In genomic region chr13:112985605-112986450, GRCm38 (mm10) we compare ENCODE assay signal across 9 mouse cellular contexts. TPM values are rescaled to one million over a fixed set of nuclear protein-coding genes. Genes with fewer than 3 reads are reported as not detected.
DNase-seq lines count a peak whose midpoint lies in the region; ATAC-seq and TF ChIP-seq lines count a peak whose summit lies in the region.
"Had no signal": no experiment of that assay in that cellular context is flagged by ENCODE, and none has a peak within 500 bp of the region (broad histone marks: within the 10 kb centered on the region; RNA-seq: fewer than 3 reads in every experiment).

No protein-coding gene starts in this region.

- H3K9ac ChIP-seq in kidney, embryonic 16.5 days (replicated peaks; ENCODE audit: low read length): no peak overlapping the region
- no peak overlapping the region for H3K9ac ChIP-seq in forebrain, embryonic 16.5 days (replicated peaks; ENCODE audit: low read depth, low read length)
- H3K9ac ChIP-seq in midbrain, embryonic 15.5 days: no peak overlapping the region

- no peak for TF ChIP-seq CTCF in kidney, adult 2 months (conservative IDR thresholded peaks at IDR 0.05; ENCODE audit: insufficient read depth, insufficient read length, low read depth, low read length)
- no peak for TF ChIP-seq CTCF in brain, embryonic 14.5 days (IDR thresholded peaks at IDR 0.05; ENCODE audit: borderline replicate concordance, extremely low read depth, insufficient read depth, insufficient read length)

- 0 out of 2 replicates have a peak overlapping the region, but pooled peaks have one; percentile 99 for H3K4me2 ChIP-seq in kidney, embryonic 16.5 days (replicated peaks; ENCODE audit: low read depth, low read length)
- peak overlapping the region; percentile 95; the same call in 1 of the 2 replicates for H3K4me2 ChIP-seq in forebrain, embryonic 16.5 days (ENCODE audit: low read length)
- peak overlapping the region; percentile 95 for H3K4me2 ChIP-seq in midbrain, embryonic 15.5 days

- no peak for TF ChIP-seq POLR2A in kidney, adult 2 months (IDR thresholded peaks at IDR 0.05; ENCODE audit: low read depth, low read length)
- TF ChIP-seq POLR2A in brain, embryonic 14.5 days (IDR thresholded peaks at IDR 0.05; ENCODE audit: borderline replicate concordance, extremely low read depth, insufficient read depth, insufficient read length, poor library complexity, severe bottlenecking): no peak

- no peaks in the 10 kb centered on the region for H3K9me3 ChIP-seq in kidney, embryonic 16.5 days (ENCODE audit: low read length)
- H3K9me3 ChIP-seq in forebrain, embryonic 16.5 days (ENCODE audit: control insufficient read depth, low read length): no peaks in the 10 kb centered on the region
- no peaks in the 10 kb centered on the region for H3K9me3 ChIP-seq in midbrain, embryonic 15.5 days

- H3K36me3 ChIP-seq in kidney, embryonic 16.5 days (ENCODE audit: insufficient read depth, low read length): no peaks in the 10 kb centered on the region
- no peaks in the 10 kb centered on the region for H3K36me3 ChIP-seq in kidney, adult 2 months (ENCODE audit: control insufficient read depth, insufficient read depth, low read length)
- no peaks in the 10 kb centered on the region for H3K36me3 ChIP-seq in forebrain, embryonic 16.5 days (ENCODE audit: control insufficient read depth, insufficient read depth)
- no peaks in the 10 kb centered on the region for H3K36me3 ChIP-seq in midbrain, embryonic 15.5 days (replicated peaks)

- no peak for ATAC-seq in kidney, embryonic 16.5 days (ENCODE audit: low FRiP score, low TSS enrichment)
- no peak for ATAC-seq in forebrain, embryonic 16.5 days
- no peak for ATAC-seq in midbrain, embryonic 15.5 days (replicated peaks)

- 14% methylated on average over 16 of the region's 18 CpGs for WGBS in kidney, embryonic 16.5 days
- 44% methylated on average over 18 of the region's 18 CpGs for WGBS in kidney, adult 2 months
- WGBS in forebrain, embryonic 16.5 days: 5% methylated on average over 18 of the region's 18 CpGs
- WGBS in midbrain, embryonic 15.5 days: 3% methylated on average over 17 of the region's 18 CpGs

- DNase-seq in kidney, adult 2 months: no peak
- peak; percentile 74 for DNase-seq in brain, embryonic 14.5 days (ENCODE audit: low read depth)
- no peak for DNase-seq in frontal cortex, postnatal 36 days (ENCODE audit: low spot score in 2 of 2)
- no peak for DNase-seq in layer of hippocampus, postnatal 25 days (ENCODE audit: extremely low spot score in 1 of 2, low spot score in 1 of 2)
- no peak for DNase-seq in cerebellum, adult 11 months

- H3K27me3 ChIP-seq in kidney, embryonic 16.5 days (ENCODE audit: insufficient read depth, low read length): peaks cover 55% of the 10 kb centered on the region
- H3K27me3 ChIP-seq in kidney, adult 2 months (replicated peaks; ENCODE audit: control insufficient read depth, insufficient read depth, low read length): no peaks in the 10 kb centered on the region
- peaks cover 44% of the 10 kb centered on the region for H3K27me3 ChIP-seq in forebrain, embryonic 16.5 days (replicated peaks; ENCODE audit: control insufficient read depth, insufficient read depth, low read length)
- peaks cover 46% of the 10 kb centered on the region for H3K27me3 ChIP-seq in midbrain, embryonic 15.5 days (replicated peaks)

- no peak overlapping the region for H3K27ac ChIP-seq in kidney, embryonic 16.5 days (ENCODE audit: low read length)
- no peak overlapping the region for H3K27ac ChIP-seq in kidney, adult 2 months (ENCODE audit: insufficient read depth, low read depth, low read length)
- H3K27ac ChIP-seq in forebrain, embryonic 16.5 days (ENCODE audit: low read length): no peak overlapping the region
- H3K27ac ChIP-seq in midbrain, embryonic 15.5 days: no peak overlapping the region

- H3K4me1 ChIP-seq in kidney, embryonic 16.5 days (ENCODE audit: insufficient read depth, low read length): peaks cover 34% of the 10 kb centered on the region
- H3K4me1 ChIP-seq in kidney, adult 2 months (ENCODE audit: control insufficient read depth, insufficient read depth, low read length): 0 out of 2 replicates have a peak, but pooled peaks cover 3% of the 10 kb centered on the region
- peaks cover 38% of the 10 kb centered on the region for H3K4me1 ChIP-seq in forebrain, embryonic 16.5 days (replicated peaks; ENCODE audit: control insufficient read depth, insufficient read depth, low read length)
- peaks cover 41% of the 10 kb centered on the region for H3K4me1 ChIP-seq in midbrain, embryonic 15.5 days

- H3K4me3 ChIP-seq in kidney, embryonic 16.5 days (ENCODE audit: low read length): no peak overlapping the region
- no peak overlapping the region for H3K4me3 ChIP-seq in kidney, adult 2 months (ENCODE audit: insufficient read depth, low read depth, low read length)
- H3K4me3 ChIP-seq in forebrain, embryonic 16.5 days (replicated peaks; ENCODE audit: low read length): no peak overlapping the region
- peak overlapping the region; percentile 51; the same call in 1 of the 2 replicates for H3K4me3 ChIP-seq in midbrain, embryonic 15.5 days

RNA-seq across cellular contexts. Expression of gene Ccno, which starts 1.8 kb away (rescaled TPM):
- 0.51 and 0.57 TPM in 2 replicates for polyA plus RNA-seq in kidney, embryonic 16.5 days (2015; fragmentation: Nextera tagmentation; extraction: Ambion mirVana)
- polyA plus RNA-seq in kidney, adult 2 months (2012; rRNA removed): 0.47 and 1.1 TPM in 2 replicates
- 3.0 and 3.8 TPM in 2 replicates for polyA plus RNA-seq in brain, embryonic 14.5 days (2012; rRNA removed)
- 0.51 and 1.4 TPM in 2 replicates for polyA plus RNA-seq in forebrain, embryonic 16.5 days (2015; fragmentation: Nextera tagmentation; extraction: Ambion mirVana)
- polyA plus RNA-seq in midbrain, embryonic 15.5 days (2015; fragmentation: Nextera tagmentation; extraction: Ambion mirVana): 1.6 and 2.3 TPM in 2 replicates
- total RNA-seq in layer of hippocampus, postnatal 25 days (2021): 1 to 10 TPM; 4.8 to 5.1 TPM

RNA-seq across cellular contexts. Expression of gene Mcidas, which starts 7.8 kb away (rescaled TPM):
- polyA plus RNA-seq in kidney, embryonic 16.5 days (2015; fragmentation: Nextera tagmentation; extraction: Ambion mirVana): 0.34 TPM in 1 of 2 replicates, not detected in the other
- polyA plus RNA-seq in kidney, adult 2 months (2012; rRNA removed): not detected in 2 replicates
- polyA plus RNA-seq in brain, embryonic 14.5 days (2012; rRNA removed): 0.85 and 1.1 TPM in 2 replicates
- polyA plus RNA-seq in forebrain, embryonic 16.5 days (2015; fragmentation: Nextera tagmentation; extraction: Ambion mirVana): 0.20 and 0.66 TPM in 2 replicates
- polyA plus RNA-seq in midbrain, embryonic 15.5 days (2015; fragmentation: Nextera tagmentation; extraction: Ambion mirVana): 0.75 and 0.83 TPM in 2 replicates
- under 1 TPM; 0.37 to 0.75 TPM for total RNA-seq in layer of hippocampus, postnatal 25 days (2021)
- polyA plus RNA-seq: heart, postnatal 0 days had no signal

RNA-seq across cellular contexts. Expression of gene Cdc20b, which starts 49.1 kb away (rescaled TPM):
- not detected in 2 replicates for polyA plus RNA-seq in kidney, embryonic 16.5 days (2015; fragmentation: Nextera tagmentation; extraction: Ambion mirVana)
- 0.05 TPM in 1 of 2 replicates, not detected in the other for polyA plus RNA-seq in kidney, adult 2 months (2012; rRNA removed)
- 0.86 and 1.1 TPM in 2 replicates for polyA plus RNA-seq in brain, embryonic 14.5 days (2012; rRNA removed)
- polyA plus RNA-seq in forebrain, embryonic 16.5 days (2015; fragmentation: Nextera tagmentation; extraction: Ambion mirVana): 0.33 TPM in 1 of 2 replicates, not detected in the other
- polyA plus RNA-seq in midbrain, embryonic 15.5 days (2015; fragmentation: Nextera tagmentation; extraction: Ambion mirVana): 0.45 and 0.57 TPM in 2 replicates
- total RNA-seq in layer of hippocampus, postnatal 25 days (2021): under 1 TPM in 1 of 2 experiments, not detected in 1; 0.39 TPM
- polyA plus RNA-seq: heart, postnatal 0 days had no signal

RNA-seq across cellular contexts. Expression of gene Dhx29, which starts 58.6 kb away (rescaled TPM):
- polyA plus RNA-seq in kidney, embryonic 16.5 days (2015; fragmentation: Nextera tagmentation; extraction: Ambion mirVana): 16.0 and 18.1 TPM in 2 replicates
- polyA plus RNA-seq in kidney, adult 2 months (2012; rRNA removed): 3.9 and 4.0 TPM in 2 replicates
- polyA plus RNA-seq in brain, embryonic 14.5 days (2012; rRNA removed): 13.7 and 18.9 TPM in 2 replicates
- polyA plus RNA-seq in forebrain, embryonic 16.5 days (2015; fragmentation: Nextera tagmentation; extraction: Ambion mirVana): 25.9 and 28.5 TPM in 2 replicates
- polyA plus RNA-seq in midbrain, embryonic 15.5 days (2015; fragmentation: Nextera tagmentation; extraction: Ambion mirVana): 35.0 and 35.8 TPM in 2 replicates
- total RNA-seq in layer of hippocampus, postnatal 25 days (2021): 10 to 100 TPM; 23.2 to 23.9 TPM

RNA-seq across cellular contexts. Expression of gene Mtrex, which starts 58.6 kb away (rescaled TPM):
- 72.2 and 78.6 TPM in 2 replicates for polyA plus RNA-seq in kidney, embryonic 16.5 days (2015; fragmentation: Nextera tagmentation; extraction: Ambion mirVana)
- polyA plus RNA-seq in kidney, adult 2 months (2012; rRNA removed): 7.9 and 10.6 TPM in 2 replicates
- polyA plus RNA-seq in brain, embryonic 14.5 days (2012; rRNA removed): 47.8 and 56.2 TPM in 2 replicates
- 69.4 and 76.9 TPM in 2 replicates for polyA plus RNA-seq in forebrain, embryonic 16.5 days (2015; fragmentation: Nextera tagmentation; extraction: Ambion mirVana)
- 58.6 and 62.2 TPM in 2 replicates for polyA plus RNA-seq in midbrain, embryonic 15.5 days (2015; fragmentation: Nextera tagmentation; extraction: Ambion mirVana)
- total RNA-seq in layer of hippocampus, postnatal 25 days (2021): 10 to 100 TPM; 41.7 to 44.0 TPM
